Mouse (Mus musculus) embryonic facial prominence, embryonic 12.5 days (tissue): ENCODE measurements around the gene Epb41l4b. TPM values are rescaled to one million over a fixed set of nuclear protein-coding genes. Genes with fewer than 3 reads are reported as not detected.

ENCODE experiments used
- ATAC-seq: fragments of 200-750 bp; cut with Nextera tagmentation; 2 replicates; pipeline ENCODE4 v1.8.0; 2017; ENCODE audit not compliant: insufficient number of reproducible peaks, insufficient read depth, low FRiP score, low TSS enrichment
- H3K27ac ChIP-seq: fragments of 300-500 bp; sonication (generic); 2 replicates; pipeline ENCODE4 v1.5.1; 2016; ENCODE audit warnings: mild to moderate bottlenecking
- H3K27me3 ChIP-seq: fragments of 300-500 bp; sonication (generic); 2 replicates; pipeline ENCODE4 v1.6.1; 2016; ENCODE audit warnings: mild to moderate bottlenecking, moderate library complexity
- H3K36me3 ChIP-seq: fragments of 300-500 bp; sonication (generic); 2 replicates; pipeline ENCODE4 v1.6.1; 2016; ENCODE audit warnings: mild to moderate bottlenecking
- H3K4me1 ChIP-seq: fragments of 300-500 bp; sonication (generic); 2 replicates; pipeline ENCODE4 v1.6.1; 2016
- H3K4me2 ChIP-seq: fragments of 300-500 bp; sonication (generic); replicated peaks from 2 replicates; pipeline ENCODE4 v1.6.1; 2016; ENCODE audit warnings: mild to moderate bottlenecking, moderate library complexity
- H3K4me3 ChIP-seq: fragments of 300-500 bp; sonication (generic); 2 replicates; pipeline ENCODE4 v1.5.1; 2016; ENCODE audit warnings: mild to moderate bottlenecking
- H3K9ac ChIP-seq: fragments of 300-500 bp; sonication (generic); 2 replicates; pipeline ENCODE4 v1.6.1; 2016; ENCODE audit warnings: mild to moderate bottlenecking, moderate library complexity
- H3K9me3 ChIP-seq: fragments of 300-500 bp; sonication (generic); 2 replicates; pipeline ENCODE4 v1.6.1; 2016; ENCODE audit warnings: mild to moderate bottlenecking, moderate library complexity
- WGBS: fragments of 180-500 bp; shearing (Covaris S2); methylation state at CpG from one replicate; pipeline ENCODE4 v1.1.7; 2016; 5-methylcytosine and 5-hydroxymethylcytosine counted together
- polyA plus RNA-seq: library from polyadenylated mRNA; unstranded; fragments of >200 nt; fragmentation: Nextera tagmentation; extraction: Ambion mirVana; gene quantifications from 2 replicates; pipeline ENCODE4 v1.2.1, GENCODE M21; 2016

Gene Epb41l4b
- polyA plus RNA-seq, result 2.8 and 3.0 TPM in 2 replicates

- under 1% methylated on average over 80 of the region's 142 CpGs for WGBS
- H3K4me2 ChIP-seq, result peak within 1 kb of the TSS; percentile 86
- H3K9ac ChIP-seq, result peak within 1 kb of the TSS; percentile 80
- 0 out of 2 replicates have a peak within 1 kb of the TSS, but pooled peaks have one; percentile 41 for H3K27ac ChIP-seq
- peaks cover 23% of the 10 kb centered on the region for H3K4me1 ChIP-seq
- no peaks in the 10 kb centered on the region for H3K36me3 ChIP-seq
- peaks cover 34% of the 10 kb centered on the region for H3K27me3 ChIP-seq
- peak within 1 kb of the TSS; percentile 64 for H3K4me3 ChIP-seq
- peak; percentile 85 for ATAC-seq
- no peaks in the 10 kb centered on the region for H3K9me3 ChIP-seq
Measured at GRCm38 (mm10) chr4:57143026-57143937, at the start of gene Epb41l4b. Gene Epb41l4b, minus strand, starts transcription at chr4:57143437.

GRCm38 (mm10) chr4:57191543-57192283 is 48.5 kb upstream of the Epb41l4b start:
- H3K9ac ChIP-seq, result no peak overlapping the region
- WGBS, result 76% methylated on average over 9 of the region's 9 CpGs
- no peak overlapping the region for H3K4me3 ChIP-seq
- peaks cover 3% of the 10 kb centered on the region; the same call in 1 of the 2 replicates for H3K4me1 ChIP-seq
- H3K4me2 ChIP-seq, result no peak overlapping the region
- H3K27me3 ChIP-seq, result no peaks in the 10 kb centered on the region
- H3K27ac ChIP-seq, result no peak overlapping the region
- H3K9me3 ChIP-seq, result no peaks in the 10 kb centered on the region
- H3K36me3 ChIP-seq, result no peaks in the 10 kb centered on the region
- no peak for ATAC-seq

DNA sequence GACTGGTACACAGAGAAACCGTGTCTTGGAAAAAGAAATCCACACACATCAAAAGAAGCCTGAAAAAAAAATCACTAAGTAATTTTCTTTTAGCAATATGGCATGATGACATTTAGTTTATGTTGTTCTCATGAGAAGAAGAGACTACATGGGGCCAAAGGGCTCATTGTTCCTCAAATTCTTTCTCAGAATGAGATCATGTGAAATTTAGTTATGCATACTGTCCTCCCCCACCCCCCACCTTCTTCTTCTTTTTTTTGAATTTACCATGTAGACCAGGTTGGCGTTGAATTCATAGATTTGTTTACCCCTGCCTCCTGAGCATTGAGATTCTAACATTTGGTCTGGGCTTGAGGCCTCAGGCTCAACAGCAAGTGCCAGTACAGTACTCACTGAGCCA is 46.6 kb upstream of the Epb41l4b start:
- Histone ChIP-seq H3K4me3 (no peak overlapping the region), H3K4me2 (no peak overlapping the region), H3K9me3 (no peaks in the 10 kb centered on the region), H3K27me3 (no peaks in the 10 kb centered on the region), H3K27ac (no peak overlapping the region), H3K9ac (no peak overlapping the region), H3K4me1 (peaks cover 11% of the 10 kb centered on the region; the same call in 1 of the 2 replicates), H3K36me3 (no peaks in the 10 kb centered on the region)
- 80% methylated on average over 2 of the region's 2 CpGs for WGBS
- ATAC-seq, result no peak

GRCm38 (mm10) chr4:57186035-57186434 is 42.8 kb upstream of the Epb41l4b start:
- H3K4me1 ChIP-seq, result peaks cover 8% of the 10 kb centered on the region; the same call in 1 of the 2 replicates
- H3K9me3 ChIP-seq, result no peaks in the 10 kb centered on the region
- no peak for ATAC-seq
- H3K36me3 ChIP-seq, result no peaks in the 10 kb centered on the region
- no peaks in the 10 kb centered on the region for H3K27me3 ChIP-seq
- WGBS, result 21% methylated on average over 6 of the region's 6 CpGs
- no peak overlapping the region for H3K4me2 ChIP-seq
- H3K9ac ChIP-seq, result no peak overlapping the region
- H3K27ac ChIP-seq, result no peak overlapping the region
- no peak overlapping the region for H3K4me3 ChIP-seq

DNA sequence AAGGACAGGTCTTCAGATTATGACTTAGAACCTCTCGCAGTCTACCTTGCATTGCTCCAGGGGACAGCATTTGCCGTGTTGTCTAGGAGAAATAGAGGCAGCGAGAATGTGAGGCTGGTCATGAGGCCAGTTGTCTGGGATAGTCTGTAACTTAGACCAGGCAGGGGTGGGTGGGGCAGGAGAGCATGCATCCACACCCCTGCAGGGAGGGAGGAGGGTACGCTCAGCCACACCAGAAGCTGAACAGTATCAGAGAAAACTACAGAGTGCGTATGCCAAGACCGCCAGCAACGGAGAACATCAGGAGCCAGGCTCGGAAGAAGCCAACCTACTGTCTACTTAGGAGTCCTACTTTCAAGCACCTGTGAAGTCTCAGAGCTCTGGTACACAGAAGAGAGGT is 42.2 kb upstream of the Epb41l4b start:
- no peaks in the 10 kb centered on the region for H3K9me3 ChIP-seq
- peaks cover 8% of the 10 kb centered on the region; the same call in 1 of the 2 replicates for H3K4me1 ChIP-seq
- no peak overlapping the region for H3K4me2 ChIP-seq
- no peaks in the 10 kb centered on the region for H3K27me3 ChIP-seq
- no peaks in the 10 kb centered on the region for H3K36me3 ChIP-seq
- no peak for ATAC-seq
- no peak overlapping the region for H3K27ac ChIP-seq
- no peak overlapping the region for H3K4me3 ChIP-seq
- H3K9ac ChIP-seq, result no peak overlapping the region
- 79% methylated on average over 8 of the region's 8 CpGs for WGBS

- Histone ChIP-seq H3K4me2 (no peak overlapping the region), H3K27me3 (no peaks in the 10 kb centered on the region), H3K9ac (no peak overlapping the region), H3K36me3 (no peaks in the 10 kb centered on the region), H3K4me1 (peaks cover 8% of the 10 kb centered on the region; the same call in 1 of the 2 replicates), H3K4me3 (no peak overlapping the region), H3K9me3 (no peaks in the 10 kb centered on the region), H3K27ac (no peak overlapping the region)
- no peak for ATAC-seq
- WGBS, result 71% methylated on average over 4 of the region's 4 CpGs
Measured at GRCm38 (mm10) chr4:57183493-57183892, 40.3 kb upstream of the Epb41l4b start.

- Histone ChIP-seq H3K4me1 (peaks cover 8% of the 10 kb centered on the region; the same call in 1 of the 2 replicates), H3K27ac (no peak overlapping the region), H3K4me3 (no peak overlapping the region), H3K36me3 (no peaks in the 10 kb centered on the region), H3K4me2 (no peak overlapping the region), H3K9ac (no peak overlapping the region), H3K27me3 (no peaks in the 10 kb centered on the region), H3K9me3 (no peaks in the 10 kb centered on the region)
- 70% methylated on average over 1 of the region's 1 CpGs for WGBS
- no peak for ATAC-seq
Measured at GRCm38 (mm10) chr4:57181538-57181937, 38.3 kb upstream of the Epb41l4b start.

GRCm38 (mm10) chr4:57178881-57179280 is 35.6 kb upstream of the Epb41l4b start:
- WGBS, result 82% methylated on average over 4 of the region's 4 CpGs
- ATAC-seq, result no peak

DNA sequence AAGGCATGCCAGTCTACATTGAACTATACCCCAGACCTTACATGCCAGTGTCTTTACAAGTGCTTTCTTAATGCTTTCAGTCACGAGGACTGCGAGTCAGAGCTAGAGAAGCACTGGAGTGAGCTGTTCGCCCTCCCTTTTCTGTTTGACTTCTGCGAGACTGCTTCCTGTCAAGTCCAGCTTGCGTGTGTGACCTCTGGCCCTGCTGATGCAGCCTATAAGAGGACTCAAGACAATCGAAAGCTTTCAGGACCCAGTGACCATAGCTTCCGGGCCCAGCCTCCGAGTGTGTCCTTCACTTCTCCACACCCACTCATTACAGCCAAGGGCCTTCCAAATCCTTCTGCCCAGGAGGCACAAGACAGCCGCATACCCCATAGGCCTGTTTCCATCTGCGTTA is 32.1 kb upstream of the Epb41l4b start:
- no peaks in the 10 kb centered on the region for H3K36me3 ChIP-seq
- no peak overlapping the region for H3K27ac ChIP-seq
- no peak overlapping the region for H3K4me3 ChIP-seq
- WGBS, result 29% methylated on average over 10 of the region's 10 CpGs
- ATAC-seq, result no peak
- H3K4me1 ChIP-seq, result peaks cover 10% of the 10 kb centered on the region; the same call in 1 of the 2 replicates
- H3K4me2 ChIP-seq, result no peak overlapping the region
- H3K9ac ChIP-seq, result no peak overlapping the region
- H3K27me3 ChIP-seq, result no peaks in the 10 kb centered on the region
- no peaks in the 10 kb centered on the region for H3K9me3 ChIP-seq

More at GRCm38 (mm10) chr4:57178881-57179280, 35.6 kb upstream of the Epb41l4b start:
- Histone ChIP-seq H3K27ac (no peak overlapping the region), H3K36me3 (no peaks in the 10 kb centered on the region), H3K4me3 (no peak overlapping the region), H3K27me3 (no peaks in the 10 kb centered on the region), H3K4me2 (no peak overlapping the region), H3K9me3 (no peaks in the 10 kb centered on the region), H3K4me1 (peaks cover 10% of the 10 kb centered on the region; the same call in 1 of the 2 replicates), H3K9ac (no peak overlapping the region)

DNA sequence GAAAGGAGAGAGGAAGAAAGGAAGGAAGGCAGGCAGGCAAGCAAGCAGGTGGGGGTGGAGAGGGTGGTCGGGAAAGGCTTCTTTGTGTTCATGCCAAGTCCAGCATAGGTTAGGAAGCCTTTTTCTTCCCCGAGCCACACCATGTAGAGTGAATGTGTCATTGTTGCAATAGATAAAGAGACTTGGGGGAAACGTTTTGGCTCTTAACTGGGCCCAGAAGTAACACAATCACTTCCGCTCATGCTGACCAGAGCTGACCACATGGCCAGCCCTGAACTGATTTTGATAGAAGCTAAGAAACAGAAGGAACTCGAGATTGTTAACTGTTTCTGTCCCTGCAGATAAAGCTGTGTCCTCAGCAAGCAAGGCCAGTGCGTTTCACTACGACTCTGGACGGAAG is 29.6 kb upstream of the Epb41l4b start:
- H3K9ac ChIP-seq, result no peak overlapping the region
- H3K4me3 ChIP-seq, result no peak overlapping the region
- H3K36me3 ChIP-seq, result no peaks in the 10 kb centered on the region
- H3K9me3 ChIP-seq, result no peaks in the 10 kb centered on the region
- H3K27ac ChIP-seq, result no peak overlapping the region
- H3K27me3 ChIP-seq, result no peaks in the 10 kb centered on the region
- H3K4me2 ChIP-seq, result no peak overlapping the region
- peaks cover 10% of the 10 kb centered on the region; the same call in 1 of the 2 replicates for H3K4me1 ChIP-seq
- WGBS, result 54% methylated on average over 8 of the region's 8 CpGs
- ATAC-seq, result no peak

GRCm38 (mm10) chr4:57171817-57172216 is 28.6 kb upstream of the Epb41l4b start:
- H3K4me1 ChIP-seq, result peaks cover 10% of the 10 kb centered on the region; the same call in 1 of the 2 replicates
- H3K9me3 ChIP-seq, result no peaks in the 10 kb centered on the region
- H3K27ac ChIP-seq, result no peak overlapping the region
- no peak overlapping the region for H3K4me2 ChIP-seq
- H3K36me3 ChIP-seq, result no peaks in the 10 kb centered on the region
- no peaks in the 10 kb centered on the region for H3K27me3 ChIP-seq
- 74% methylated on average over 5 of the region's 5 CpGs for WGBS
- no peak overlapping the region for H3K4me3 ChIP-seq
- ATAC-seq, result no peak
- H3K9ac ChIP-seq, result no peak overlapping the region
